Mouse (Mus musculus) urinary bladder, postnatal 36 days (tissue): ENCODE data around the gene Afap1l2.
A peak's percentile ranks its signal among the peaks of the same experiment; 100 is the strongest.

Experiments
- DNase-seq, 2 experiments: peaks; one replicate each; pipeline ENCODE4 v3.0.0; 2022; ENCODE audit warnings: low spot score in 2 of 2, mixed read lengths in 1 of 2

The Afap1l2 gene

DNA sequence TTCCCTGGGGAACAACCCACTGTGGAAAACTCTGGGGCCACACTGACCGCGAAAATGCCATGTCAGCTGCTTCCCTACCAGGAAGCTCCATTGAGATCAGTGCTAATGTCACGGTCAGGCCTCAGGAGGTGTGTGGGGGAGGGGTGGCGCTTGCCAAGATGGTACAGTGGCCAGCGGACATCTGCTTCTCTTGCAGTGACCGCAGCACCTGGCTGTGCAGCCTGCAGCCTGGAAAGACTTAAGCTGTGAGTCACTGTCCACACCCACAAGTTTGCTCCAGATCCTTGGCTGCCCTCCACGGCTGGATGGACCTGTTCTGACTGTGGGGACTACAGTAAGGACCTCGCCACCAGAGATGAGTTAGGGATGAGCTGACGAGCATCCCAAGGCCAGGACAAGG lies 68.2 kb downstream of the Afap1l2 start:
- peak; percentile 72 to 77 for DNase-seq

DNA sequence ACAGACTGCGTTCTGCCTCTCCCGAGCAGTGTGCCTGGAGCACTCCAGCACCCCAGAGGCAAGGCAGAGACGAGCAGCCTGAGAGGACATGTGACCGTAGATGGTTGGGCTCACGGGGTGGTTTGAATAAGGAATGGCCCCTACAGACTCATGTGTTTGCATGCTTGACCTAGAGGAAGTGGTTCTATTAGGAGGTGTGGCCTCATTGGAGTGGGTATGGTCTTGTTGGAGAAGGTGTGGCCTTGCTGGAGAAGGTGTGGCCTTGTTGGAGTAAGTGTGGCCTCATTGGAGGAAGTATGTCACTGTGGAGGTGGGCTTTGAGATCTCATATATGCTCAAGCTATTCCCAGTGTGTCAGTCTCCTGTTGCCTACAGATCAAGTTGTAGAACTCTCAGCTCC lies 70.1 kb downstream of the Afap1l2 start:
- no peak for DNase-seq

DNA sequence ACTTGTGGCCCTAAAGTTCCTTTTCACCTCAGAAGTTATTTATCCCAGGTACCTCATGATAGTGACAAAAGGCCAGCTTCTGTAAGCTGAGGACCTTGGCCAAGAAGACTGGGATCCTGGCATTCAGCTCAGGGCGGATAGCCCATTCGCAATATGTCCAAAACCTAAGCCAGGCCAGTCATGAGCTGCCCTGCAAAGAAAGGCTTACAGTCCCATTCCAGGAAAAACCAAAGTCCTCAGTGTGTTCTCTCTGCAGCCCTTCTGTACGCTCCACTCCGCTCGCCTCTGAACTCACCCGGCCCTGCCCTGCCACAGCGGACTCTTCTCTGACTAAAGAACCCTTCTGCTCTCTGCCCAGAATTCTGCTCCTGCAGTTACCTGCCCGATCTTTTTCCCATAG lies 71.8 kb downstream of the Afap1l2 start:
- DNase-seq, result no peak

DNA sequence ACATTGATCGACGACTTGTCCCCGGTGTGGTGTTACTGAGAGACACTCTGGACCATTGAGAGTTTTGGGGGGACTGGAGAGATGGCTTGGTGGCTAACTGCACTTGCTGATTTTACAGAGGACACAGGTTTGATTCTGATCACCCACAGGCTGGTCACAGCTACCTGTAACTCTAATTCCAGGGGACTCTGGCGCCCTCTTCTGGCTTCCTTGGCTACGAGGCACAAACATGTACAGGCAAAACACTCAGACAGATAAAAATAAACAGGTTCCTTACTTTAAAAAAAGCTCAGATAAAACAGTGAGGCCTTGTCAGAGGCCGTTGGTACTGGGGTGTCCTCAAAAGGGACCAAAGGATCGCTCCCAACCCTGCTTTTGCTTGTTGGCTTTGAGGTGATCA lies 72.3 kb downstream of the Afap1l2 start:
- DNase-seq, result no peak

DNA sequence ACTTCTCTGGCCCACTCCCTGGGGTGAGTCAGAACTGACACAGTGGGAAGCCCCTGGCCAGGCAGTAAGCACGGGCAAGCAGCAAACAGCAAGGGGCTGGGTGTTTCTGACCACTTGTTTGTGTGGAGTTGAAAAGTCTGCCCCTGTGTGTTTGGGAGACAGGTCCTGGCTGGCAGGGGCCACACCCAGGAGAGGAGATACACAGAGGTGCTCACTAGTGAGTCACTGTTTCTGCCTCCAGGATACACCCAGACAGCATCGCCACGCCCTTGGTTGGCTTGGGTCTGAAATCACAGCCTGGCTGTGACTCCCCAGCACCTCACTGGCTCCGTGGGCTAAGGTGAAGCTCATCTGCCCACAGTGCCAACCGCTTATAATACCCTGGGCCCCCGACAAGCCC lies 72.9 kb downstream of the Afap1l2 start:
- peak; percentile 29 to 51 for DNase-seq

DNA sequence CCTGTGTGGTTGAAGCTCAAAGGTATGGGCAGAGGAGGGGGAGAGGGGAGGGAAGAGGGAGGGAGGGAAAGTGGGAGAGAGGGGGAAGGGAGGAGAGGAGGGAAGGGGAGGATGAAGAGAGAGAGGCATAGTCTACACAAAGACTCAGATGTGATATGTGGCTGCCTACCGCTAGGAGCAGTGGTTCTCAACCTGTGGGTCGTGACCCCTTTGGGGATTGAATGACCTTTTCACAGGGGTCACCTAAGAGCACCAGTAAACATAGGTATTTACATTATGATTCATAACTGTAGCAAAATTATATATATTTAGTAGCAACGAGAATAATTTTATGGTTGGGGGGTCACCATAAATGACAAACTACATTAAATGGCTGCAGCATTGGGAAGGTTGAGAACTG lies 74.2 kb downstream of the Afap1l2 start:
- no peak for DNase-seq

DNA sequence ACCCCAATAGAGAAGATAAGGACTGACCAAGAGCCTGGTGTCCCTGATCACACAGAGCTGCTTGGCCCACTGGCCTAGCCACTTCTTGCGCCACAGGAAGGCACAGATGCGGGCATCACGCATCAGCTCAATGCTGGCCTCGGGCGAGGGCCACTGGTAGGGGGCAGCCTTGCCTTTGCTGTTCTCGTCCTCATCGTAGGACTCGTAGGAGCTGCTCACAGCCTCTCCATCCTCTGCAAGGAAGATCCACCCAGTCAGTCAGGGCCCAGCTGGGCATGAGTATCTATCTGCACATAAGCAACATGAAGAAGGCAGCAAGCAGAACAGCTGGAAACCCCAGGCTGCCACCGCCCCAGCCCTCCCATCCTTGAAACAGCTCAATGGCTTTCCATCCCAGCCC lies 78.0 kb downstream of the Afap1l2 start:
- no peak for DNase-seq

DNA sequence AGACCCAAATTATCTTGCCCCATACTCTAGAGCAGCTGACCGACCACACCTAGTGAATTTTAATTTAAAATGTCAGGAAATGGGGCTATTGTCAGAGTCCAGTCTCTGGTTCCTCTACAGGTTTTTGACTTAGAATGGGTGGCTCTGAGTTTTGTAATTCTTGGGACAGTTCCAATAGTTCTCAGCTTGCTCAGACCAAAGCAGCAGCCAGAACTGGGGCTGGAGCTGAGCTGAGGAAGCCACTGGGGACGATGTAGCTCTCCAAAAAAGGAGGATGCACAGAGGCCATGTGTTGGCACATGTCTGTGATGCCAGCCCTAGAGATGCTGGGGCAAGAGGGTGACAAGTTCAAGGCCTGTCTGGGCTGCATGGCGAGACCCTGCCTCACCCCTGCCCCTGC lies 78.6 kb downstream of the Afap1l2 start:
- DNase-seq, result no peak

DNA sequence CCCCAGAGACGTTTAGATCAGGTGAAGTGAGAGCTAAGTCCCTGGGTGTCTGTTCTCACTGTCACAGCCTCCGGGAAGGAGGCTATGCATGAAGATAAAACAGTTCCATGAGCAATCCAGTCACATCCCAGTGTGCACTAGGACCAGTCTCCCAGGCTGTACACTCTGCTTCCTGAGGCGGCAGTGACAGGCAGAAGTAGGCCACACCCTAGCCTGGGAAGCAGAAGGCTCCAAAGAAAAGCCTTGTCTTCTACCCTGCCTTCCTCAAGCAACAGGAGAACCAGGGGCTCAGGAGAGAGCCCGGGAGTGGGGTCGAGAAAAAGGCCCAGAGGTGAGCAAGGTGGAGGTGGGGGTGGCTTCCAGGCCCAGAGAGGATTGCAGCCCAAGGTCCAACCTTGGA lies 86.3 kb downstream of the Afap1l2 start:
- no peak for DNase-seq

DNA sequence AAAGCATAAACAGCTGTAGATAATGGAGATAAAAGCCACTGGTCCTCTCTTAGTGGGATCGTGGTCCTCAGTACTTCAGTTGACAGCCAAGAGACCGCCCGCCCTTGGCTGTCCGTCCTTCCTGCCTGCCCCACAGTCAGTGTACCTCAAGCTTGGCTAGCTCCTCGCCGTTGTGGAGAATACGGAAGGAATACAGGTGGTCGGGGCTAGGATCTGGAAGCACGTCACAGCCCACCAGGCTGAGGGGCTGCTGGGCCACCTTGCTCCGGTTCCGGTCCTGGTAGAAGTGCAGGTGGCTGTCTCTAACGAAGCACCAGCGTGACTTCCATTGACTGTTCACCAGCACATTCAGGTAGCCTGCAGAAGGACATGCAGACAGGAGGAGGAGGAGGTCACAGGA lies 87.8 kb downstream of the Afap1l2 start:
- DNase-seq, result no peak

DNA sequence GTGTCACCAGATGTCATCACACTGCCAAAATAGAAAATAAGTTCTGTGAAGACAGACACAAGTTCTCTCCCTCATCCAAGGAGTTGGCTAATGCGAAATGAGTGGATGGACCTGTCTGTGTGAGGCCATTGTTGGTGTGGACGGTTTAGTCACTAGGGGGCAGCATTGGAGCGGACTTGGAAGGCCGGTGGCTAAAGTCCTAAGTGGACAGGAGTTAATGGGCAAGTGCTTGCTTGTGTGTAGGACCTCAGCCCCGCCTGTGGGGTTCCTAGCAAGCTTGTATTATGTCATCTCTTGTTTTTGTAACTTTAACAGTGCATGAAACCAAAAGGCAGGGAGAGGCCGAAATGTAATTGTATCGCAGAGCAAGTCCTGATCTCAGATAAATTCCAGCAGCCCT lies 88.4 kb downstream of the Afap1l2 start:
- peak; percentile 84 to 93 for DNase-seq

DNA sequence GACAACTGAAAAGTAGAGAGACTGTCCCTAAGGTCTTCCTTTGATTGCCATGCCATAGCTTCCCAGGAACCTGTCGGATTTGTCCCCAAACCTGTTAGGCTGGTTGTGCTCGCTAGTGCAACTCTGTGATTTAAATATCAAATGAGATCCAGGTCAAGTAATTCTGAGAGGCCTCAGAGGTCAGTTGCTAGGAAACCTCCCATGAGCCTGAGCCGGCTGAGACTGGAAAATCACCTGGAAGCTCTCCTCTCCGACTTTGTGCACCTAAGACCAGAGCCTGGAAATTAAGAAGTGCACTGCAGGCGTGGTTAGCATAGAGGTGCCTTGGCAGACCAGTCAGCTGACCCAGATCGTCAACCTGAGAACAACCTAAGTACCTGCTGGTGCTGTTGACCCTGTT lies 92.9 kb downstream of the Afap1l2 start:
- peak in 1 of 2 experiments; percentile 38 for DNase-seq

DNA sequence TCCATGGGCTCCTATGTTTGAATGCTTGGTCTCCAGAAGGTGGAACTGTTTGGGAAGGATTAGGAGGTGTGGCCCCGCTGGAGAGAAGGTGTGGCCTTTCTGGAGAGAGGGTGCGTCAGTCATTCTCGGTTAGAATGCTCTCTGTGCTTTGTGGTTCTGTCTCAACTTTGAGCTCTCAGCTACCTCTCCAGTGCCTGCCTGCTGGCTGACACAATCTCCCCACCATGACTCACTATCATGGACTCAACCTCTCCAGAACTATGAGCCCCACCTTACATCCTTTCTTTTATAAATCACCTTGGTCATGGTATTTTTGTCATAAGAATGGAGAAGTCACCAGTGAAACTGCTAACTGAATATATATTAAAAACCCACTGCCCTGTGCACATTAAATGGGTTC lies 93.4 kb downstream of the Afap1l2 start:
- no peak for DNase-seq

DNA sequence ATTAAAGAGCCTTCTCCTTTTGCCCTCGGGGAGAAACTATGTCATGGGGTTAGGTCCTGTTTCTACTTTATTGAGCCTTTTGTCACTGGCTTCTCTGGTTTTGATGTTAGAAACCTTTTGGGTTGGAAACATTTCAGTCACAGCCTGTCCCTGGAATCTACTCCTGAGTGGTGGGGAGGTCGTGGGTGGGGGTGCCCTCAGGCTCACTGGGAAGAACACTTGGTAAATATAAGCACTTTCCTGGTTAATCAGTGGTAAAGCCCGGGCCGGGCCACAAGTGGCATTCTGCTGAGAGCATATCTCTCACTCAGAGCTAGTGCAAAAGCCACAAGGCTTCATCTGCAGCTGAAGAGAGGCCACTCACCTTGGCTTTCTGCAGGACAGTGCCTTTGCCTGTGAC lies 94.3 kb downstream of the Afap1l2 start:
- no peak for DNase-seq

DNA sequence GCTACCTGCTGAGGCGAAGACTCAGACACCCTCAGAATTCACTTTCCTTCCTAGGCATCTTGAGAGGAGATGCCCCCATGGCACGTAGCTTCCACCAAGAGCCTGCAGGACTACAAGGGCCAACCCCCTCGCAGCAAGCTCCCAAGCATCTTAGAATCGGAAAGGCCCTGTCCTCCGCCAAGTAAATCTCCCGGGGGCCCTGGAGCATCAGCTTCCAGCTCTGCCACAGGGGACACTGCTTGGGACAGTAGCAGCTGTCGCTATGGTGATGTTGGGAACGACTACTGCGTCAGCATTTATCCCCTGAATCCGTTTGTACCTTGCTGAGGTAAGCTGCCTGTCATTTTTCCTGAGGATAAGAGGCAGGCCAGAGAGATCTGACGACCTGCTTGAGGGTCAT lies 97.5 kb downstream of the Afap1l2 start:
- DNase-seq, result no peak

DNA sequence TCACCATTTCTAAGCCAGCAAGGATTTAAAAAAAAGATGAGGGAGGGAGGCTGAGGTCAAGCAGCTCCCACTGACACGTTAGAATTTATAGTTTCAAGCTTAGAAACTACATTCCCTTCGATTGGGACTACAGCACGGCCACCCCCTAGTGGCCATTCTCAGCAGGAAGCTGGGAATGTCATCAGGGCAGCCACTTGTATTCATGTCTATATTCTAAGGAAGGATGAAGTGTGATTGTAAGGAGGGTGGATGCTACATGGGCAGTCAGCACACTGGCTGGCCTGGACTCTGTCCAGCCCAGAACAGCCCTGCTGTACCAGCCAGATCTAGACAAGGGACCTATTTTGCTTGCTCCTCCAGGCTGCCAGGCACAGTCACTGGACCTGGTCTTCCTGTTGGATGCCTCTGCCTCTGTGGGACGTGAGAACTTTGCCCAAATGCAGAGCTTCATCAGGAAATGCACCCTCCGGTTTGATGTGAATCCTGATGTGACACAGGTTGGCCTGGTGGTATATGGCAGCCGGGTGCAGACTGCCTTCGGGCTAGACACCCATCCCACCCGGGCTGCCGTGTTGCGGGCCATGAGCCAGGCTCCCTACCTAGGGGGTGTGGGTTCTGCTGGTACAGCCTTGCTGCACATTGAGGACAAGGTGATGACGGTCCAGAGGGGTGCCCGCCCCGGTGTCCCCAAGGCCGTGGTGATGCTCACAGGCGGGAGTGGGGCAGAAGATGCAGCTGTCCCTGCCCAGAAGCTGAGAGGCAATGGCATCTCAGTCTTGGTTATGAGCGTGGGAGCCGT lies 99.4 kb downstream of the Afap1l2 start:
- DNase-seq, result no peak

DNA sequence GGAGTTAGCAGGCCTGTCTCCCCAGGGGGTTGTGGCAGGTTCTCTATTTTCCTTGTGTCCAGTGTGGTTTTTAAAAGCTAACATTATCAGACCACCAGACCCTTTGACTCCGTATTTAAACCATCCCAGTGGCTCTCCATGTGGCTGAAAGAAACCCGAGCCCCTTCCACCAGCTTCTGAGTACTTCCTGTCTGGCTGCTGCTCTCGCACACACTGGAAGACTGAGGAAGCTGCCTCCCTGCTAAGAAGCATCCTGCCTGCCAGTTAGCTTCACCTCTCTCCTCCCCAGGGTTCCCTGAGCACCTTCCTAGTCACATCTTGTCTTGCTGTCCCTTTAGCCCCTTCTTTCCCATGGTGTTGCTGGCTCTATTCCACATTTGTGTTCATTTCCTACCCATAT lies 100.2 kb downstream of the Afap1l2 start:
- DNase-seq, result no peak

DNA sequence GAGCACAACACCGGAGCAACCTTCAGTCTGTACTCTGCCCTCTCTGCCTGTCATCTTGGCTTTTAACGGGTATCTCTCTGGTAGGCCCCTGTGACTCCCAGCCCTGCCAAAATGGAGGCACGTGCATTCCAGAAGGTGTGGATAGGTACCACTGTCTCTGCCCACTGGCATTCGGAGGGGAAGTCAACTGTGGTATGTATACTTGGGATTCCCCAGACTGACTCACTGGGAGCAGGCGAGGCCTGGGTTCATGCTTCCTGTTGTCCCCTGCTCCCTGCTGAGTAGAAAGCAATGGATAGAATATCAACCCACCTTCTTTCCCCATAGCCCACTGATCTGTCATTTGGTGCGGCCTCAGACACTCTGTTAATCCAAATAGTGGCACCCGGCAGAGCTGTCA lies 102.6 kb downstream of the Afap1l2 start:
- DNase-seq, result no peak

DNA sequence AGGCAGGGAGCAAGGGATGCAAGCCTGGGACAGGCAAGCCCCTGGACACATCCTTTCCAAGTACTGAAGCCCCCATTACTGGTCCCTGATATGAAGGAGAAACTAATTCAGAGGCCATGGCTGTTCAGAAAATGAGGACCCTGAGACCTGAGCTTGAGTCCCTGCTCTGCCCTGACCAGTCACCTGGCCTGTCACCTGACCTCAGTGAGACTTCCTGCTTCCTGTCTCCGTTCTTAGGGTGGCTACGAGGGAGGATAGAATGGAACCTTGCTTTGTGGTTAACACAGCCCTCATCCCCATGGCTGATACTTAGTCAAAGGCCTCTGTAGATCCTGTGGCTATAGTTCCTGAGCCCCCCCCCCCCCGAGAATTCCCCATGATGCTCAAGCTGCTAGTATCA lies 103.9 kb downstream of the Afap1l2 start:
- no peak for DNase-seq

DNA sequence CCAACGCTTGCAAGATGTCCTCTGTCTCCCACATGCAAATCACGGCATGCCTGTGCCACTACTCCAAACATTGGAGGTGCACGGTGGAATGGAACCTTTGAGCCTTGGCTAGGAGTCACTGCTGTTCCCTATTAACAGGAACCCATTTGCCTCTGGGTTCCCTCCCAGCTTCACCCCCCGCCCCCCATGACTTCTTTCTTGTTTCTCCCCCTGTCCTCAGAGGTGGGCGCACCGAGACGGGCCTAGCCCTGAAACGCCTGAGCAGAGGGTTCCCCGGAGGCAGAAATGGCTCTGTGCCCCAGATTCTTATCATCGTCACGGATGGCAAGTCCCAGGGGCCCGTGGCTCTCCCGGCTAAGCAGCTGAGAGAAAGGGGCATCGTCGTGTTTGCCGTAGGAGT lies 110.4 kb downstream of the Afap1l2 start:
- no peak for DNase-seq

DNA sequence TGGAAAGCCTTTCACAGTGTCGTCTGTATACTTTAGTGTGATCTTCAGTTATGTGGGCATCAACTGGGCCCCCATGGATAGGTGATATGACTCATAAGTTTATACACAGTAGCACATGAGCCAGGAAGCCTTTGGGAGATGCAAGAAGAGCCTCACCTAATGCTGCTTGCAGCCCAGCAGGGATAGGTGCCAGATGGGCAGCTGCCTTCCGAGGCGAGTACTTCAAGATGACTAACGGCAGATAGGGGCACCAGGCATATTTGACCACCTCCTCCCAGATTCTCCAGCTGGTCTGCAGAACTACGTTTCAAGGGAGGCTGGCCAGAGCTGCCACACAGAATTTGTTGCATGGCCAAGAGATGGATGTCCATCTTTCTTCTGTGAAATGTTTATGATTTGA lies 114.7 kb downstream of the Afap1l2 start:
- no peak for DNase-seq

DNA sequence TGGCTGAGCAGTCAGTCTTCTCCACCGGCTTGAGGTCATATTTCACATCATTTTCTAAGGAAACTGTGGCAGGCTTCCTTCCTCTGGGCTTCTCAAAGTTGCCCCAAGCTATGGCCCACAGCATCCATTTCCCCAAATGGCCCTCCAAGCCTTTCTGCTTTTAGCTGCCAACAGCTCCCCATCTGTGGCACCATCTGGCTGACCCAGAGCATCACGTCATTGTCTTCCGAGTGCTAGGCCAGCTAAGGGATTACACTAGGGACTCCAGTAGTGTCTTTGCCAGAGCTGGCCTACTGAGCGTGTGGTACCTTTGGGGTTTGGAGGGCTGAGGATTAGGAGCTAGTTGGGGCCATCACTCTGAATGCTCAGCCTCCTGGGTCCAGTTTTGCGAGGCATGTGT lies 115.4 kb downstream of the Afap1l2 start:
- no peak for DNase-seq

DNA sequence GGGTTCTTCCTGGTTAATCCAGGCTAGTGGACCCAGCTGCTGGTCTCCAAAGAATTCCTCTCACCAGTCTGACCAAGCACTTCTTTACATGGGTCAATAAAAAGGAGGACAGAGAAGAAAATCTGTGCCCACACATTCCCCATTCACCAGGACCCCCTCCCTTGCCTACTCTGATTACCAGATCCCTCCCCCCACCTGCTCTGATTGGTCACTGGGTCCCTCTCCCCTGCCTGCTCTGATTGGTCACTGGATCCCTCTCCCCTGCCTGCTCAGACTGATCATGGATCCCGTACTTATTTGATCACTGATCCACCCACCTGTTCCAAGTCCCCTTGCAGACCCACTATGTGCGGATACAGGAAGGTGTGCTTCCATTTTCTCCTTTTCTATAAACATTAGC lies 116.6 kb downstream of the Afap1l2 start:
- no peak for DNase-seq

DNA sequence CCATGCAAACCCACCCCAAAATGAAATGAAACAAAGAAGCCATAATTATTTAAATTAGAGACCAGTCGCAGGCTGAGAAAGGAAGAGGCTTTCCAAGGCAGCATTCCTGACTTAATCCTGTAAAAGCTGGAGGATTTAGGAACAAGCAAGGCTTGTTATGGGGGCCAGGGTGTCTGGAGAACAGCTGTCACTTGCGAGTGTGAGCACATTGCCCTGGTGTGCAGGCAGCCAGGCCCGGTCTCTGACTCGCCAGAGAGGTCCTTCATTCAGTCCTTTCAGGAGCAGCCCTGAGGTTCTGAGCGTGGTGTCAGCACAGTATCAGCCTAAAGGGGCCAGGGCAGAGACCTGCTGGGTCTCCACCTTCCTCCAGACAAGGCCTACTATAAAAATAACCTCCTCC lies 119.4 kb downstream of the Afap1l2 start:
- DNase-seq, result no peak
